Mouse (Mus musculus): ENCODE data around the gene Sirt7. TPM values are rescaled to one million over a fixed set of nuclear protein-coding genes. Genes with fewer than 3 reads are reported as not detected.
A peak's percentile ranks its signal among the peaks of the same experiment; 100 is the strongest.

Sirt7 gene
- total RNA-seq, 1 experiment from 2014 or later = 52.4 TPM

DNA sequence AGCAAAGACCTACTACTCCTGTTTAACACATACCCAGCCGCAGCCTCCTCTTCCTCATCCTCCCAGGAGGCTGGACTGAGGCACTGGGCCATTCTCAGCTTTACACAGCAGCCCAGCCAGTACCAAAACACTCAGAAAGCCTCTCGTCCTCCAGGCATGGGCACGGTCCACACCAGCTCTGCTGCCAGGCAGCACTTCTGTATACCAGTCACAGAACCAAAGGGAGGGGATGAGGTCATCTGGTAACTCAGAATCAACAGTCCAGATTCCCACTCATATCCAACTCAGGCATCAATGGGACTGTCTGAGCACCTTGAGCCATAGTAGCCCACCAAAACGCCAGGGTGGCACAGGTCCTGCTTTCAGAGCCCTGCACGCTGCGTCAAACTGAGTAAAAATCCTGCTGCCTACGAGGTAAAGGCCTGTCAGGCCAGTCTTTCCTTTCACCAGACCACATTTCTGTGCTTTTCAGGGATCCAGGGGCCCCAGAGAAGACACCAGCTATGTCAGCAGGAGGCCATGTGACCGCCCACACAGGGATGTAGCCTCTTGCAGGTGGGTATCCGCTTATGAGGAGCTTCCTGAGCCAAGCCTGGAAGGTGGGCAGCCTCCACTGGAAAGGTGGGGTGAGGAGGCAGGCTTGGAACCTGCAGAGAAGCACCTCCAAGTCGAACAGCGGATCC, 1.9 kb upstream of the Sirt7 start:
- no peak for ATAC-seq (replicated peaks in 1 of 2; ENCODE audit: insufficient read depth in 1 of 2, low FRiP score in 2 of 2, low TSS enrichment in 1 of 2, low read depth in 1 of 2, poor library complexity in 2 of 2, severe bottlenecking in 2 of 2)

DNA sequence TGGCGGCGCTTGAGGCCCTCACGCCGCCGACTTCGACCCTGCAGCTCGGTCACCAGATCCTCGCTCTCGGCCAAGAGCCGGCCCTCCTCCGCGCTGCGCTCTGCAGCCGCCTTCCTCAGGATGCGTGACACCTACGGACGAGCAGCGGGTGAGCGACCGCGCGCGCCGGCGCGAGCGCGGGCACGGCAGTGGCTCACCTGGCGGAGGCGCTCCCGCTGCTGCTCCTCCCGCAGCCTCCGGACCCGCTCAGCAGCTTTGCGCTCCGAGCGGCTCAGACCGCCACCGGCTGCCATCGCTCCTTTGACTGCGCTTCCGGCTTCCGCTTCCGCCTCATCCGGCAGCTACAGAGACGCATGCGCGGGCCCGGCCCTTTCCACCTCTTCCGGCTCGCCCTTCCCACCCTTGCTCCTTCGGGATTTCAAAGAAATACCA, 344 bp downstream of the Sirt7 start:
- ATAC-seq (replicated peaks in 1 of 2; ENCODE audit: insufficient read depth in 1 of 2, low FRiP score in 2 of 2, low TSS enrichment in 1 of 2, low read depth in 1 of 2, poor library complexity in 2 of 2, severe bottlenecking in 2 of 2) = peak; percentile 23 to 40; a peak in 2 of 4 replicates

DNA sequence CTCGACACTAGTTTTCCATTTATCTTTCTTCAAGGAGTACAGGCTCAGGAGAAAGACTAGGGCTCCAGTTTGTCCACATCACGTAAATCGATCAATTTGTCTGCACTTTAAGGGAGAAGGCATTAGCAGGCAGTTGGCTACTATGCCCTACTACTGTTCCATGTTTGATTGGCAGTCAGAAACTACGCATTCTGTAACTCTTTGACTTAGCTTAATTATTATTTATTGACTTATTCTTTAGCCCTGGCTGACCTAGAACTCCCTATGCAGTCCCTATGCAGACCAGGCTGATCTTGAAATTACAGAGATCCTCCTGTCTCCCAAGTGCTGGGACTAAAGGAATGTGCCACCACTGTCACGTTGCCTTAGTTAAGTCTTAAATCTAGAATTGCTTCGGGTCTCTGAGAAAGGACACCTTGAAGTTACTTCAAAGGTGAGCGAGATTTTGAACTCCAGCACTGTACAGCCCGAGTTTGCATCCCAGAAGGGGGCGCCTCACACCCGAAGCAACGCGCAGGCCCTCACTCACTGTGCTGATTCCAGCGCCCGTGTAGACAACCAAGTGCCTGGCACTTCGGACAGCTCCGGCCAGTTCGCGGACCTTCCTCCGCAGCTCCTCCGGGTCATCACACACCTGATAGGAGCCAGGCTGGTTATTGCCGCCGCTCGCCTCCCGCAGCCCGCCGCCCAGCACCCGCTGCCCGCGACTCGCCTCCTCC, 920 bp downstream of the Sirt7 start:
- ATAC-seq (replicated peaks in 1 of 2; ENCODE audit: insufficient read depth in 1 of 2, low FRiP score in 2 of 2, low TSS enrichment in 1 of 2, low read depth in 1 of 2, poor library complexity in 2 of 2, severe bottlenecking in 2 of 2) = 0 out of 4 replicates have a peak, but pooled peaks of 1 of the 2 experiments have one; percentile 23

DNA sequence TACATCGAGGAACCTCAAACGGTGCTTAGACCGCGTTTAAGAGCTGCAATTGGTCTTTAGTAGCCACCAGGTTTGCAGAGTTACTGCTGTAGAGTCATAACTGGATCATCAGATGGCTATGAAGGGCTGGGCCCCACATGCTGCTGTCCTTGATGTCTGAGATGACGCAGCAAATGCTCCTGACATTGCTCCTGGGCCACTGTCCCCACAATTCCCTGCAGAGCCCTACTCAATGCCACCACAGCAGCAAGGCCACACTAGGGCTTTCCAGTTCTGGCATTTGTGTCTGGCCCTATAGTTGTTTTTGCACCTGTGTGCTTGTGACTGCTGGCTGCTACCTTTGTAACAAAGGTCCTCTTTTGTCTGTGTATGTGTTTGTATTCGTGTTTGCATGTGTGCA, 2.2 kb downstream of the Sirt7 start:
- no peak for ATAC-seq (replicated peaks in 1 of 2; ENCODE audit: insufficient read depth in 1 of 2, low FRiP score in 2 of 2, low TSS enrichment in 1 of 2, low read depth in 1 of 2, poor library complexity in 2 of 2, severe bottlenecking in 2 of 2)

- ATAC-seq (replicated peaks in 1 of 2; ENCODE audit: insufficient read depth in 1 of 2, low FRiP score in 2 of 2, low TSS enrichment in 1 of 2, low read depth in 1 of 2, poor library complexity in 2 of 2, severe bottlenecking in 2 of 2) = no peak
These were observed 4.8 kb downstream of the Sirt7 start for GRCm38 (mm10) chr11:120620195-120620594.

- ATAC-seq (replicated peaks in 1 of 2; ENCODE audit: insufficient read depth in 1 of 2, low FRiP score in 2 of 2, low TSS enrichment in 1 of 2, low read depth in 1 of 2, poor library complexity in 2 of 2, severe bottlenecking in 2 of 2) = no peak
These were observed 6.2 kb downstream of the Sirt7 start for GRCm38 (mm10) chr11:120618619-120619535.

- ATAC-seq (replicated peaks in 1 of 2; ENCODE audit: insufficient read depth in 1 of 2, low FRiP score in 2 of 2, low TSS enrichment in 1 of 2, low read depth in 1 of 2, poor library complexity in 2 of 2, severe bottlenecking in 2 of 2) = peak; percentile 94
These were observed 7.4 kb downstream of the Sirt7 start, which contains the start of gene Pcyt2 for GRCm38 (mm10) chr11:120617519-120618112. Gene Pcyt2 (minus strand): TSS chr11:120617936.

GRCm38 (mm10) chr11:120616617-120617294, 8.3 kb downstream of the Sirt7 start:
- ATAC-seq (replicated peaks in 1 of 2; ENCODE audit: insufficient read depth in 1 of 2, low FRiP score in 2 of 2, low TSS enrichment in 1 of 2, low read depth in 1 of 2, poor library complexity in 2 of 2, severe bottlenecking in 2 of 2) = no peak

GRCm38 (mm10) chr11:120615606-120616203, 9.3 kb downstream of the Sirt7 start:
- ATAC-seq (replicated peaks in 1 of 2; ENCODE audit: insufficient read depth in 1 of 2, low FRiP score in 2 of 2, low TSS enrichment in 1 of 2, low read depth in 1 of 2, poor library complexity in 2 of 2, severe bottlenecking in 2 of 2) = no peak

- no peak for ATAC-seq (replicated peaks in 1 of 2; ENCODE audit: insufficient read depth in 1 of 2, low FRiP score in 2 of 2, low TSS enrichment in 1 of 2, low read depth in 1 of 2, poor library complexity in 2 of 2, severe bottlenecking in 2 of 2)
These were observed 9.9 kb downstream of the Sirt7 start for GRCm38 (mm10) chr11:120615167-120615566.

DNA sequence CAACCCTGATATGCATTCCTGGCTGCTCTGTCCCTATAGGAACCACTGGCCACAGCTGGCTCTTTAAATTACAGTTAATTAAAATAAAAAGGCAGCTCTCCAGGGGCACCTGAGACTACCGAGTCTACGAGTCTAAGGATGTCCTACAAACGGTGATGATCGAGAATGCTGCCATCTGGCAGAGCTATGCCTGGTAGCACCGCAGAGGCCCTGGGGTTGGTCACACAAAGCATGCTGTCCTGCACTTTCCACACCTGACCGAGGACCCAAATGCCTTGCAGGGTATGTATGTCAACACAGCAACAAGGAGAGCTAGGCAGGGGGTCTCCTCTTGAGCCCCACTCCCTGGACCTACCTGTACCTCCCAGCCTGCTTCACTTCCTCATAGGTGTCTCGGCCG, 11.1 kb downstream of the Sirt7 start:
- no peak for ATAC-seq (replicated peaks in 1 of 2; ENCODE audit: insufficient read depth in 1 of 2, low FRiP score in 2 of 2, low TSS enrichment in 1 of 2, low read depth in 1 of 2, poor library complexity in 2 of 2, severe bottlenecking in 2 of 2)

DNA sequence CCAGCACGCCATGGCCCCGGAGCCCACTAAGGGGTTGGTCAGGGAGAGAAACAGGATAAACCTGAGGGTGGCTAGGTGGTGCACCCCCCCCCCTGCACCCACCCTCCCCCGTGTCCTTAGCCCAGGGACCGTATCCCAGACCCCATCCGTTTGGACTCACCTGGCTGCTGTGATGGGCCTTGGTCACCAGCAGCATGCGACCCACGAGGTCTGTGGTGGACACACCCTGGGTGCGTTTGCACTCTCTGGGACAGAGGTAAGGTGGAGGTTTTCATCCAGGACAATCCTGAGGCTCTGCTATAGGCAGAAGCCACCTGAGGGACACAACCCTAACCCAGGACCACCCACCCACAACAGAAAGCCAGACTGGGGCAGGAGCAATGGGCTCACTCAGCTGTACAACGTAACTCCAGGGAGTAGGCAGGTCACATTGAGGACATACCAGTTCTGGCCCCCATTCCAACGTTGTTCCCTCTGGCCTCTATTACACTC, 11.5 kb downstream of the Sirt7 start:
- no peak for ATAC-seq (replicated peaks in 1 of 2; ENCODE audit: insufficient read depth in 1 of 2, low FRiP score in 2 of 2, low TSS enrichment in 1 of 2, low read depth in 1 of 2, poor library complexity in 2 of 2, severe bottlenecking in 2 of 2)

GRCm38 (mm10) chr11:120612763-120613162, 12.3 kb downstream of the Sirt7 start:
- ATAC-seq (replicated peaks in 1 of 2; ENCODE audit: insufficient read depth in 1 of 2, low FRiP score in 2 of 2, low TSS enrichment in 1 of 2, low read depth in 1 of 2, poor library complexity in 2 of 2, severe bottlenecking in 2 of 2) = peak; percentile 64 to 65

- ATAC-seq (replicated peaks in 1 of 2; ENCODE audit: insufficient read depth in 1 of 2, low FRiP score in 2 of 2, low TSS enrichment in 1 of 2, low read depth in 1 of 2, poor library complexity in 2 of 2, severe bottlenecking in 2 of 2) = no peak
These were observed 14.5 kb downstream of the Sirt7 start for GRCm38 (mm10) chr11:120610477-120611046.

DNA sequence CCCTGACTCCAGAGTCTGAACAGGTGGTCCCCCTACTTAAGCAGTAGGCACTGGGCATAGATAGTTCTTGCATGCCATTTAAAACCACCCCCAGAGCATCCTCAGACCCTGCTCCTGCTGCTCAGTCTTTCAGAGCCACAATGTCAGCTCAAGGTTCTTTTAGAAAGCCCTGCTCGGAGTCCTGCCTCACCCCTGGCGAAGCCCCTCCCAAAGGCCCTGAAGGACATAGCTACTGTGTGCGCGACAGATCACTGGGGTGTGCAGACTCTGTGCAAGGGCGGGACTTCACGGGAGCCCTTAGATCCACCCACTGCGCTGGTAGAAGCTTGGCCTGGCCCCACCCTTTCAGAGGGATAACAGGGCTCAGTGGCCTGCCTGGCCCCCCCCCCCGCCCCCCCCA, 15.8 kb downstream of the Sirt7 start:
- no peak for ATAC-seq (replicated peaks in 1 of 2; ENCODE audit: insufficient read depth in 1 of 2, low FRiP score in 2 of 2, low TSS enrichment in 1 of 2, low read depth in 1 of 2, poor library complexity in 2 of 2, severe bottlenecking in 2 of 2)

Data from hematopoietic stem cell, adult 5-6 weeks (primary cell).